Mouse (Mus musculus): Measurements from ENCODE around the gene Mical3. TPM values are rescaled to one million over a fixed set of nuclear protein-coding genes. Genes with fewer than 3 reads are reported as not detected.
A peak's percentile ranks its signal among the peaks of the same experiment; 100 is the strongest.

The Mical3 gene
- polyA plus RNA-seq, 1 experiment from 2014 or later, result 33.8 TPM

GRCm38 (mm10) chr6:120978019-120978621, 152.7 kb downstream of the Mical3 start:
- no peak overlapping the region for H3K4me3 ChIP-seq
- H3K27ac ChIP-seq, result peak overlapping the region; percentile 40; the same call in 1 of the 2 replicates
- no peaks in the 10 kb centered on the region for H3K9me3 ChIP-seq
- H3K4me1 ChIP-seq (replicated peaks), result peaks cover 22% of the 10 kb centered on the region
- H3K27me3 ChIP-seq, result no peaks in the 10 kb centered on the region
- no peak overlapping the region for H3K4me2 ChIP-seq
- 49% methylated on average over 18 of the region's 18 CpGs for WGBS
- ATAC-seq (ENCODE audit: low FRiP score), result 0 out of 2 replicates have a peak, but pooled peaks have one; percentile 55
- peaks cover 49% of the 10 kb centered on the region for H3K36me3 ChIP-seq
- H3K9ac ChIP-seq, result peak overlapping the region; percentile 8; the same call in 1 of the 2 replicates

GRCm38 (mm10) chr6:120976991-120977390, 153.8 kb downstream of the Mical3 start:
- no peaks in the 10 kb centered on the region for H3K9me3 ChIP-seq
- no peaks in the 10 kb centered on the region for H3K27me3 ChIP-seq
- no peak overlapping the region for H3K4me3 ChIP-seq
- peaks cover 22% of the 10 kb centered on the region for H3K4me1 ChIP-seq (replicated peaks)
- 25% methylated on average over 11 of the region's 11 CpGs for WGBS
- H3K9ac ChIP-seq, result no peak overlapping the region
- H3K27ac ChIP-seq, result no peak overlapping the region; the same call in 1 of the 2 replicates
- ATAC-seq (ENCODE audit: low FRiP score), result 0 out of 2 replicates have a peak, but pooled peaks have one; percentile 7
- no peak overlapping the region for H3K4me2 ChIP-seq
- peaks cover 49% of the 10 kb centered on the region for H3K36me3 ChIP-seq

DNA sequence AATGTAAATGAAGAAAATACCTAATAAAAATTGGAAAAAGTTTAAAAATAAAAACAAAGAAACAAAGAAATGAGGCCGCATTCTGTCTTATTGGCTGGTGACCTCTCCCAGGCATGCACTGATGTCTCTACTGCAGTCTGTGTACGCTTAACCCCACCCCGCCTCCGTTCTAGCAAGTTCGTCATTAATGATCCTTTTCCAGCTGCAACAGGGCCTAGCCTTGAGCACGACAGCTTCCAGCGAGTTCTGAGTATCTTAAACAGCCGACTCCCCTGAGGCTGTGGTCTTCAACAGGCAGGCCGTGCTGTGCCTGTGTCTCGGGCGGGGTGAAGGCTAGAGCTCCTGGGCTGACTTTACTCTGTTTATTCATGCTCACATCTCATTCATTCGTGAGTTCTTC, 154.7 kb downstream of the Mical3 start:
- Histone ChIP-seq H3K9me3 (no peaks in the 10 kb centered on the region), H3K27me3 (no peaks in the 10 kb centered on the region), H3K4me1 (replicated peaks) (peaks cover 24% of the 10 kb centered on the region), H3K9ac (no peak overlapping the region), H3K27ac (no peak overlapping the region), H3K4me2 (no peak overlapping the region), H3K4me3 (no peak overlapping the region), H3K36me3 (peaks cover 45% of the 10 kb centered on the region)
- no peak for ATAC-seq (ENCODE audit: low FRiP score)
- 75% methylated on average over 12 of the region's 12 CpGs for WGBS

DNA sequence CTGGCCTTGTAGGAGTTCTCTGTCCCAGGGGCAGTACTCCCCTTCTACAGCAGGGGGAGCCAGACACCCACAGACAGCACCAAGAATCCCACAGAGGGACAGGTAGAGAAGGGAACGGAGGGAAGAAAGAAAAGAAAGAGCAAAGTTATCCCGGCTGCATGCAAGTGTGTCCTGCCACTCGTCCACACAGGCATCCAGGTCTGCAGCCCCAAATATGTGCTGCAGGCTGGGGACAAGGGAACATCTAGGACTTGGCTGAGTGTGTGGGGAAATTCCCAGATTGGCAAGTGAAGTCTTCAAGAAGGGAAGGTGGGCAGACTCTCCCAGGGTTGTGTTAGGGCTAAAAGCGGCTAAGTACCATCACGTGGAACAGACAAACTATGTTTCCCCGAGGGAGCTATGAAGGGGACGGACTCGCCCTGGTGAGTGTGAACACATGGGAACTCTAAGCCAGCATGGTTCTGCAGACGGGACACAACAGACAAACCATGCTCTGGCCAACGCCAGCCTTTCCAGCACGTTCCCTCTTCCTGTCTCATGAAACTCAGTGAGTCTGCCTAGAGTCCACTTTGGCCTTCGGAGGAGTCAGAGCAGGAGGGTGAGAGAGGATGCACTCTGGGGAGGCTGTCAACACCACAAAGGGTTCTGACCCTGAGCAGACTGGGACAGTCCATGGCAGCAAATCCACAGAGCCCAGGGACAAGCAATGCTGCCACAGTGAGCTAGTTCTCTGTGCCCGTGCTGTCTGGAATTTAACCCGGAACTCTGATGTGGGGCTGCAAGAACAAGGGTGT, 158.8 kb downstream of the Mical3 start:
- ATAC-seq (ENCODE audit: low FRiP score), result 0 out of 2 replicates have a peak, but pooled peaks have one; percentile 68
- WGBS, result 65% methylated on average over 14 of the region's 14 CpGs
- Histone ChIP-seq H3K4me1 (replicated peaks) (peaks cover 7% of the 10 kb centered on the region), H3K9ac (no peak overlapping the region), H3K9me3 (no peaks in the 10 kb centered on the region), H3K36me3 (peaks cover 53% of the 10 kb centered on the region), H3K27ac (no peak overlapping the region), H3K27me3 (no peaks in the 10 kb centered on the region), H3K4me3 (no peak overlapping the region), H3K4me2 (no peak overlapping the region)

DNA sequence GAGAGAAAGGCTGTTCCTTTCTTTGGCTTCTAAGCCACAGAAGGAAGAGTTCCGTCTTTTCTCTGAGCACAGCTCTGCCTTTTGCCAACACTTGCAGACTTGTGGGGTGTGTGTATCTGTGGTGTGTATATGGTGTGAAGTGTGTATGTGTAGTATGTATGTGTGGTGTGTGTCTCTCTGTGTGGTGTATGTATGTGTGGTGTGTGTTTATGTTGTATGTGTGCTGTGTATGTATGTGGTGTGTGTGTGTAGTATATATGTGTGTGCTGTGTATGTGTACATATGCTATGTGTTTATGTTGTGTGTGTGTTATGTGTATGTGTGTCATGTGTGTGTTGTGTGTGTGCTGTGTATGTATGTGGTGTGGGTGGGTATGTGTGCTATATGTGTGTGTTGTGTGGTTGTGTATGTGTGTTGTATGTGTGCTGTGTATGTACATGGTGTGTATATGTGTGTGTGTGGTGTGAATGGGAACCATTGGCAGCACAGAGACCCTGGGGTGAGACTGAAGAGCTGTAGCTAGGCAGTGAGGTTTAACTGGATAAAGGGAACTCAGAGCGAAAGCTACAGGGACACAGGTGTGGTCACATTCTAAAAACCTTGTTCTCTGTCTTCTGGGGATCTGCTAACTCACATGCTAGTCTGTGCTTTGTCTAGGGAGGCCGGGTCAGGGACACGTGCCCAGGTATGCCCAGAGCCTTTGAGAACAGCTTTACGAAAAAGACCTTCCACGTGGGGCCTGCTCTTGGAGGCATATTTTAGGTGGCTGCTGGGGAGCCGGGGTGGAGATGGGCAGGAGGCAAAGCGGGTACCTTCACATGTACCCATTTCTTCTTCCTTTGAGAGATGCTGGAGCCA, 159.6 kb downstream of the Mical3 start:
- Histone ChIP-seq H3K36me3 (peaks cover 53% of the 10 kb centered on the region), H3K27me3 (no peaks in the 10 kb centered on the region), H3K4me3 (no peak overlapping the region), H3K9ac (no peak overlapping the region), H3K27ac (no peak overlapping the region), H3K9me3 (no peaks in the 10 kb centered on the region), H3K4me2 (no peak overlapping the region), H3K4me1 (replicated peaks) (0 out of 2 replicates have a peak, but pooled peaks cover 2% of the 10 kb centered on the region)
- 67% methylated on average over 8 of the region's 8 CpGs for WGBS
- 0 out of 2 replicates have a peak, but pooled peaks have one; percentile 24 for ATAC-seq (ENCODE audit: low FRiP score)

DNA sequence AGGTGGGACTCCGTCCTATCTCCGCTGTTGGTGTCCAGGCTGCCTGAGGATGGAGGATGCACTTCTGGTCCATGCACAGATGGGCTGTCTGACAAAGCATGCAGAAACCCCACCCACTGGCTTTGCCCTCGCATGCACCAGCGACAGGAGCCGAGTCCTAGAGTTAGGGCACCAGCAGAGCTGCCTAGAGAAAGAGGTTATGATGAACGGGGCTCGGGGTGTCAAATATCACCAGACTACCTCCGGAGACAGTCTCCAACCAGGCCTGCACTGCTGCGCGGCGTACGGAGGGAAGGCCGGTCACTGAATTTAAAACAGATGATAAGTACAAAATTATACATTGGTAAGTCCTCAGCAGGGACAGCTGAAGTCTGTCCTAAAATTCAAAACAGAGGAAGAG, 165.0 kb downstream of the Mical3 start:
- H3K9ac ChIP-seq, result no peak overlapping the region
- no peak overlapping the region for H3K27ac ChIP-seq
- no peaks in the 10 kb centered on the region for H3K27me3 ChIP-seq
- no peaks in the 10 kb centered on the region for H3K4me1 ChIP-seq (replicated peaks)
- H3K4me3 ChIP-seq, result no peak overlapping the region
- 70% methylated on average over 13 of the region's 13 CpGs for WGBS
- H3K9me3 ChIP-seq, result no peaks in the 10 kb centered on the region
- H3K4me2 ChIP-seq, result no peak overlapping the region
- H3K36me3 ChIP-seq, result peaks cover 56% of the 10 kb centered on the region
- ATAC-seq (ENCODE audit: low FRiP score), result no peak

GRCm38 (mm10) chr6:120964179-120964578, 166.6 kb downstream of the Mical3 start:
- Histone ChIP-seq H3K27me3 (no peaks in the 10 kb centered on the region), H3K9ac (no peak overlapping the region), H3K4me1 (replicated peaks) (no peaks in the 10 kb centered on the region), H3K27ac (no peak overlapping the region), H3K36me3 (peaks cover 54% of the 10 kb centered on the region), H3K4me3 (no peak overlapping the region), H3K4me2 (no peak overlapping the region), H3K9me3 (no peaks in the 10 kb centered on the region)
- 93% methylated on average over 3 of the region's 3 CpGs for WGBS
- no peak for ATAC-seq (ENCODE audit: low FRiP score)

DNA sequence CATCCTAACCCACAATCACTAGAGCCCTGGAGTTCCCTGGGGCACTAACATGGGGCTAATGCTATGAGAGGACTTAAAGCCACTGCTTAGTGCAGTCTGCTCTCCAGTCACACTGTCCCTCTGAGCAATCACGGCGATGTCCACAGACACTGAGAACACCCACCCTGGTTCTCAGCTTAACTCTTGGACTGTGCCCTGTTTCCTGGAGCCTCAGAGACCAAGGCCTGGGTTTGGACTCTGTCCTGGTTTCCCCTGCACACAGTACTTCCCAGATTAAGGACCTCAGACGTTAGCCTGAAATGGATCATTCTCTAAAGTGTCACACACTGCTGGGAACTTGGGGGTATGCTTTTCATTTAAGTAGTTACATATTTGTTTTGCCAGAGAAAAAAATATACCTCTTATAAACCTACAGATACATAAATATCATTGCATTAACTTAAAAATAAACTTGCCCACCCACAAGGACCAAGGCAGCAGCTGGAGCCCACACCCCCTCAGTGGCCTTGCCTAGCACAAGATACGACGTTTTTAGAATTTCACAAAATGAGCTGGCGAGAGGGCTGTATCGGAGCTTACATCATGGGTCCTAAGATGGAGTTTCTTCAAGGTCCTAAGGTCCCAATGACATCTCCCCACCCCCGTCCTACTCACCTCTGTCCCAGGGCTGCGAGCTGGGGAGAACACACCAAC, 170.3 kb downstream of the Mical3 start:
- H3K36me3 ChIP-seq, result peaks cover 80% of the 10 kb centered on the region
- no peaks in the 10 kb centered on the region for H3K9me3 ChIP-seq
- no peak overlapping the region for H3K4me2 ChIP-seq
- H3K4me1 ChIP-seq (replicated peaks), result no peaks in the 10 kb centered on the region
- H3K27me3 ChIP-seq, result no peaks in the 10 kb centered on the region
- no peak overlapping the region for H3K9ac ChIP-seq
- WGBS, result 92% methylated on average over 9 of the region's 9 CpGs
- no peak for ATAC-seq (ENCODE audit: low FRiP score)
- H3K27ac ChIP-seq, result no peak overlapping the region
- no peak overlapping the region for H3K4me3 ChIP-seq

DNA sequence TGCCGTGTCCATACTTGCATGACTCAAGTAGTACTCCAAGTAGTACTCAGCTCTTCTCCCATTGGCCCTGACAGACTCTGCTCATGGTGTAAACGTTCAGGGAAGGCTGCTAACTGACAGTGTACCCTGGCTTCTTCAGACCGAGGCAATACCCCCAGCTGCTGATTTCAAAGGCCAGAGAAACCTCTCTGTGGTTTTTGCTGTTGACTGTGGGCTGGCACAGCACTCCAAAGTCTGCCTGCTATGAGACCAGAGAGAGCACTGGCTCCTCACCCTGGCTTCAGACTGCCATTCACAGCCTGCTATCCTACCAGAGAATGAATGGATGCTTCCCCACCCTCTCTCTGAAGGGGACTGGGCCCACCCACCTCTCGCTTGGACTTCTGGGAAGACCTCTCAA, 173.5 kb downstream of the Mical3 start:
- Histone ChIP-seq H3K27me3 (no peaks in the 10 kb centered on the region), H3K27ac (no peak overlapping the region), H3K36me3 (peaks cover 96% of the 10 kb centered on the region), H3K4me3 (no peak overlapping the region), H3K9me3 (no peaks in the 10 kb centered on the region), H3K4me2 (no peak overlapping the region), H3K9ac (no peak overlapping the region), H3K4me1 (replicated peaks) (no peaks in the 10 kb centered on the region)
- WGBS, result 89% methylated on average over 4 of the region's 4 CpGs
- ATAC-seq (ENCODE audit: low FRiP score), result no peak

GRCm38 (mm10) chr6:120956259-120957161, 174.3 kb downstream of the Mical3 start:
- WGBS, result 88% methylated on average over 11 of the region's 11 CpGs
- H3K4me2 ChIP-seq, result no peak overlapping the region
- no peak for ATAC-seq (ENCODE audit: low FRiP score)

DNA sequence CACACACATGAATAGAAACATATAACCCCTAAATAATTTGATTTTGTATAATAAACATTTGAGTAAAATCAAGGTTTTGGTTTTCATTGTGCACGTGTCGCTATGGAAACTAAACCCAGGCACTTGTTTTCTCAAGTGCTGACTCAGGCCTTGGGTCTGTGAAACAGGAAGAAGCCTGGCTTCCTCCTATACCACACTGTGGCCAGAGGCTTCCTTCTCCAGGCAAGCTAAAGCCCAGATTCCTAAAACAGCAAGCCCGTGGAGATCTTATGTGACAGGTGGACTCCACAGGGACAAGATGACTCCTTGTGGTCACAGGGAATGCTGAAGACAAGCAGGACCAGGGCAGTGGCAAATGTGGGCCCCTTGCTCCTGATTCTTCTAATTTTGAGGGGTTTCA, 175.6 kb downstream of the Mical3 start:
- Histone ChIP-seq H3K4me3 (no peak overlapping the region), H3K4me2 (no peak overlapping the region), H3K36me3 (peaks cover 95% of the 10 kb centered on the region), H3K27ac (no peak overlapping the region), H3K4me1 (replicated peaks) (no peaks in the 10 kb centered on the region), H3K9me3 (no peaks in the 10 kb centered on the region), H3K9ac (no peak overlapping the region), H3K27me3 (no peaks in the 10 kb centered on the region)
- no peak for ATAC-seq (ENCODE audit: low FRiP score)
- WGBS, result 83% methylated on average over 3 of the region's 3 CpGs

More at GRCm38 (mm10) chr6:120956259-120957161, 174.3 kb downstream of the Mical3 start:
- Histone ChIP-seq H3K9me3 (no peaks in the 10 kb centered on the region), H3K27ac (no peak overlapping the region), H3K36me3 (peaks cover 96% of the 10 kb centered on the region), H3K4me1 (replicated peaks) (no peaks in the 10 kb centered on the region), H3K27me3 (no peaks in the 10 kb centered on the region), H3K9ac (no peak overlapping the region), H3K4me3 (no peak overlapping the region)
